Mouse (Mus musculus) inflammation-experienced regulatory T-cells (primary cell): ENCODE measurements around the gene Igdcc4. TPM values are rescaled to one million over a fixed set of nuclear protein-coding genes. Genes with fewer than 3 reads are reported as not detected.

Experiments
- polyA plus RNA-seq, 2 experiments: library from polyadenylated mRNA; unstranded; fragments of 100-300 nt; shearing (Covaris generic); gene quantifications; one replicate each; pipeline ENCODE4 v1.2.1; 2017

Gene Igdcc4
- 1 to 10 TPM in 1 of 2 experiments, under 1 TPM in 1; 0.08 to 3.4 TPM for polyA plus RNA-seq

GRCm38 (mm10) chr9:65100991-65101685 is at the start of gene Igdcc4:
Gene Igdcc4 (plus strand): TSS chr9:65101486.

GRCm38 (mm10) chr9:65140936-65141305 is 39.6 kb downstream of the Igdcc4 start, which contains the start of gene Igdcc3:
Gene Igdcc3 (plus strand): TSS chr9:65141189.

Other genes starting within 250 kb of the Igdcc4 start
- gene Slc24a1, start 149.9 kb upstream of the Igdcc4 start, polyA plus RNA-seq: under 1 TPM; 0.07 to 0.77 TPM
- gene Ints14, start 140.6 kb upstream of the Igdcc4 start, polyA plus RNA-seq: 10 to 100 TPM; 37.2 to 51.1 TPM
- gene Hacd3, start 79.8 kb upstream of the Igdcc4 start, polyA plus RNA-seq: 100 to 1,000 TPM in 1 of 2 experiments, 10 to 100 TPM in 1; 91.7 to 171 TPM
- 10 to 100 TPM; 62.1 to 79.4 TPM for gene Dpp8, start 69.1 kb upstream of the Igdcc4 start, polyA plus RNA-seq
- gene Igdcc3, start 39.7 kb downstream of the Igdcc4 start, polyA plus RNA-seq: under 1 TPM; 0.09 to 0.10 TPM
- gene Parp16, start 93.9 kb downstream of the Igdcc4 start, polyA plus RNA-seq: 10 to 100 TPM; 10.6 to 25.3 TPM
- gene Cilp, start 163.7 kb downstream of the Igdcc4 start, polyA plus RNA-seq: under 1 TPM; 0.04 to 0.49 TPM
- gene Clpx, start 192.8 kb downstream of the Igdcc4 start, polyA plus RNA-seq: 10 to 100 TPM; 43.3 to 62.3 TPM
- 10 to 100 TPM; 37.1 to 44.0 TPM for gene Pdcd7, start 244.6 kb downstream of the Igdcc4 start, polyA plus RNA-seq